In the genomic region with DNA sequence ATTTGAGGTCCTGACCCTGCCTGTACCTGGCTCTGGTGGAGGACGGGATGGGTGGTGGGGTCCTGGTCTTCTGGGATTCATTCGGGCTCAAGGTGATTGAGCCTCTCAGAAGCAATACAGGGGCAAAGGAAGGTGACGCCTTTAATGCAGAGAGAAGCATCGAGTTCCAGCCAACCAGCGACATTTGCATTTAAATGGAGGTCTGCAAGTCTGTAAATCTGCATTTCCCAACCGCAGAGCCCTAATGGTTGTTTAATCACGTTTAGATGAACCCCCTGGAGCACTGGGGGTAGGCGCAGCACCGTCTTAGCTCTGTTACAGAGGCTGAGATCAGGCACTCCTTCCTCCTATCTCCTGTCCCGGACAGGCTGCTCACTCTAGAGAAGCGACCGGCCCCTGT, we compare ENCODE assay signal across 24 mouse cellular contexts. TPM values are rescaled to one million over a fixed set of nuclear protein-coding genes. Genes with fewer than 3 reads are reported as not detected.
DNase-seq lines count a peak whose midpoint lies in the region; ATAC-seq and TF ChIP-seq lines count a peak whose summit lies in the region.
"Had no signal": no experiment of that assay in that cellular context is flagged by ENCODE, and none has a peak within 500 bp of the region (broad histone marks: within the 10 kb centered on the region; RNA-seq: fewer than 3 reads in every experiment).

No protein-coding gene starts in this region.

- 0 out of 2 replicates have a peak overlapping the region, but pooled peaks have one; percentile 18 for H3K27ac ChIP-seq in forebrain, embryonic 11.5 days (ENCODE audit: low read depth, low read length)
- H3K27ac ChIP-seq in forebrain, postnatal 0 days (ENCODE audit: low read depth, low read length) = no peak overlapping the region
- 0 out of 2 replicates have a peak overlapping the region, but pooled peaks have one; percentile 19 for H3K27ac ChIP-seq in midbrain, embryonic 13.5 days
- H3K27ac ChIP-seq in midbrain, embryonic 11.5 days (ENCODE audit: low read depth, low read length) = no peak overlapping the region
- no peak overlapping the region for H3K27ac ChIP-seq in forebrain, embryonic 14.5 days (ENCODE audit: low read depth, low read length)
- H3K27ac ChIP-seq: left cerebral cortex, adult 2 months; liver, embryonic 13.5 days had no signal

- no peak for TF ChIP-seq CTCF in forebrain, postnatal 0 days (IDR thresholded peaks at IDR 0.05; ENCODE audit: low read depth)

- no peak for DNase-seq in forebrain, embryonic 11.5 days (ENCODE audit: low spot score)
- DNase-seq in forebrain, postnatal 0 days = no peak
- DNase-seq in midbrain, embryonic 11.5 days (ENCODE audit: low spot score, missing footprints) = no peak
- peak; percentile 93 for DNase-seq in ES-CJ7 (ENCODE audit: low read depth, low spot score)
- DNase-seq in forebrain, embryonic 14.5 days (ENCODE audit: low spot score) = peak; percentile 66
- no peak for DNase-seq in kidney, adult 8-10 months
- DNase-seq: cerebellum, adult 2 months; gastrocnemius, postnatal 25 days; heart, adult 18-20 months; kidney, adult 11 months; kidney, postnatal 10 days; liver, embryonic 13.5 days; lung, adult 2 months; lung, postnatal 14 days; thymus, adult 18-20 months; thymus, postnatal 36 days had no signal

- no peaks in the 10 kb centered on the region for H3K9me3 ChIP-seq in forebrain, embryonic 11.5 days (ENCODE audit: control insufficient read depth, low read length)
- H3K9me3 ChIP-seq in forebrain, postnatal 0 days (ENCODE audit: low read length) = no peaks in the 10 kb centered on the region
- no peaks in the 10 kb centered on the region for H3K9me3 ChIP-seq in midbrain, embryonic 13.5 days
- no peaks in the 10 kb centered on the region for H3K9me3 ChIP-seq in midbrain, embryonic 11.5 days (ENCODE audit: control insufficient read depth, low read length)
- no peaks in the 10 kb centered on the region for H3K9me3 ChIP-seq in forebrain, embryonic 14.5 days (replicated peaks; ENCODE audit: control insufficient read depth, low read length)
- H3K9me3 ChIP-seq: liver, embryonic 13.5 days had no signal

- H3K4me3 ChIP-seq in forebrain, embryonic 11.5 days (ENCODE audit: low read depth, low read length) = no peak overlapping the region
- no peak overlapping the region for H3K4me3 ChIP-seq in forebrain, postnatal 0 days (ENCODE audit: low read depth, low read length)
- no peak overlapping the region for H3K4me3 ChIP-seq in midbrain, embryonic 13.5 days (replicated peaks)
- no peak overlapping the region for H3K4me3 ChIP-seq in midbrain, embryonic 11.5 days (ENCODE audit: low read depth, low read length)
- H3K4me3 ChIP-seq in forebrain, embryonic 14.5 days (ENCODE audit: low read depth, low read length) = no peak overlapping the region
- H3K4me3 ChIP-seq: left cerebral cortex, adult 2 months; liver, embryonic 13.5 days had no signal

- peaks cover 2% of the 10 kb centered on the region; the same call in 1 of the 2 replicates for H3K4me1 ChIP-seq in forebrain, embryonic 11.5 days (replicated peaks; ENCODE audit: control insufficient read depth, insufficient read depth, low read length)
- H3K4me1 ChIP-seq in forebrain, postnatal 0 days (ENCODE audit: insufficient read depth) = peaks cover 5% of the 10 kb centered on the region
- peaks cover 46% of the 10 kb centered on the region for H3K4me1 ChIP-seq in midbrain, embryonic 13.5 days (replicated peaks)
- peaks cover 15% of the 10 kb centered on the region for H3K4me1 ChIP-seq in midbrain, embryonic 11.5 days (ENCODE audit: control insufficient read depth, insufficient read depth, low read length)
- peaks cover 9% of the 10 kb centered on the region for H3K4me1 ChIP-seq in forebrain, embryonic 14.5 days (ENCODE audit: control insufficient read depth, insufficient read depth, low read length)
- H3K4me1 ChIP-seq: liver, embryonic 13.5 days had no signal

- no peaks in the 10 kb centered on the region; the same call in 1 of the 2 replicates for H3K27me3 ChIP-seq in forebrain, embryonic 11.5 days (ENCODE audit: control insufficient read depth, insufficient read depth, low read length)
- no peaks in the 10 kb centered on the region; the same call in 1 of the 2 replicates for H3K27me3 ChIP-seq in forebrain, postnatal 0 days (ENCODE audit: insufficient read depth, low read length)
- peaks cover 17% of the 10 kb centered on the region for H3K27me3 ChIP-seq in midbrain, embryonic 13.5 days
- peaks cover 2% of the 10 kb centered on the region for H3K27me3 ChIP-seq in midbrain, embryonic 11.5 days (ENCODE audit: control insufficient read depth, insufficient read depth, low read length)
- 0 out of 2 replicates have a peak, but pooled peaks cover 3% of the 10 kb centered on the region for H3K27me3 ChIP-seq in forebrain, embryonic 14.5 days (replicated peaks; ENCODE audit: control insufficient read depth, insufficient read depth, low read length)

- no peaks in the 10 kb centered on the region for H3K36me3 ChIP-seq in forebrain, embryonic 11.5 days (ENCODE audit: control insufficient read depth, insufficient read depth, low read length)
- no peaks in the 10 kb centered on the region for H3K36me3 ChIP-seq in forebrain, postnatal 0 days (ENCODE audit: insufficient read depth)
- H3K36me3 ChIP-seq in midbrain, embryonic 13.5 days = no peaks in the 10 kb centered on the region
- no peaks in the 10 kb centered on the region for H3K36me3 ChIP-seq in midbrain, embryonic 11.5 days (ENCODE audit: control insufficient read depth, insufficient read depth, low read length)
- H3K36me3 ChIP-seq in forebrain, embryonic 14.5 days (ENCODE audit: control insufficient read depth, insufficient read depth, low read length) = no peaks in the 10 kb centered on the region
- H3K36me3 ChIP-seq: G1E; liver, embryonic 13.5 days had no signal

- no peak overlapping the region for H3K9ac ChIP-seq in forebrain, embryonic 11.5 days (ENCODE audit: low read length)
- no peak overlapping the region for H3K9ac ChIP-seq in forebrain, postnatal 0 days
- H3K9ac ChIP-seq in midbrain, embryonic 13.5 days (replicated peaks) = no peak overlapping the region; the same call in 1 of the 2 replicates
- H3K9ac ChIP-seq in midbrain, embryonic 11.5 days (ENCODE audit: low read length) = no peak overlapping the region
- H3K9ac ChIP-seq in forebrain, embryonic 14.5 days (ENCODE audit: low read length) = no peak overlapping the region
- H3K9ac ChIP-seq: liver, embryonic 13.5 days had no signal

- 13% methylated on average over 12 of the region's 12 CpGs for WGBS in forebrain, embryonic 11.5 days
- 10% methylated on average over 12 of the region's 12 CpGs for WGBS in forebrain, postnatal 0 days
- 5% methylated on average over 12 of the region's 12 CpGs for WGBS in midbrain, embryonic 13.5 days
- 10% methylated on average over 12 of the region's 12 CpGs for WGBS in midbrain, embryonic 11.5 days
- WGBS in forebrain, embryonic 14.5 days = 6% methylated on average over 12 of the region's 12 CpGs

- no peak for ATAC-seq in forebrain, embryonic 11.5 days (replicated peaks; ENCODE audit: low FRiP score)
- ATAC-seq in forebrain, postnatal 0 days = no peak
- no peak for ATAC-seq in midbrain, embryonic 13.5 days
- ATAC-seq in midbrain, embryonic 11.5 days (ENCODE audit: low FRiP score) = no peak
- ATAC-seq in forebrain, embryonic 14.5 days = no peak
- no peak for ATAC-seq in erythroid progenitor cell, adult 5-6 weeks (replicated peaks; ENCODE audit: low FRiP score, poor library complexity, severe bottlenecking)
- ATAC-seq: Patski had no signal

- no peak overlapping the region for H3K4me2 ChIP-seq in forebrain, embryonic 11.5 days (ENCODE audit: low read depth, low read length, severe bottlenecking)
- no peak overlapping the region for H3K4me2 ChIP-seq in forebrain, postnatal 0 days (ENCODE audit: low read depth)
- no peak overlapping the region for H3K4me2 ChIP-seq in midbrain, embryonic 13.5 days (replicated peaks)
- H3K4me2 ChIP-seq in midbrain, embryonic 11.5 days = no peak overlapping the region
- H3K4me2 ChIP-seq in forebrain, embryonic 14.5 days (ENCODE audit: low read length) = no peak overlapping the region
- H3K4me2 ChIP-seq: liver, embryonic 13.5 days had no signal

RNA-seq across cellular contexts. Expression of a gene that starts 34.2 kb away (rescaled TPM):
- 0.03 and 0.17 TPM in 2 replicates for polyA plus RNA-seq in forebrain, embryonic 11.5 days (2014; fragmentation: Nextera tagmentation; extraction: Ambion mirVana)
- 0.92 and 1.0 TPM in 2 replicates for total RNA-seq in forebrain, postnatal 0 days (2014; rRNA removed)
- 0.19 and 0.27 TPM in 2 replicates for polyA plus RNA-seq in forebrain, postnatal 0 days (2015; fragmentation: Nextera tagmentation; extraction: Ambion mirVana)
- 0.46 and 0.58 TPM in 2 replicates for polyA plus RNA-seq in midbrain, embryonic 13.5 days (2015; fragmentation: Nextera tagmentation; extraction: Ambion mirVana)
- 0.10 and 0.17 TPM in 2 replicates for polyA plus RNA-seq in midbrain, embryonic 11.5 days (2014; fragmentation: Nextera tagmentation; extraction: Ambion mirVana)
- 0.22 and 0.40 TPM in 2 replicates for polyA plus RNA-seq in forebrain, embryonic 14.5 days (2014; fragmentation: Nextera tagmentation; extraction: Ambion mirVana)
- not detected in 2 replicates for total RNA-seq in erythroid progenitor cell, adult 5-6 weeks (2015; ENCODE audit: low replicate concordance)
- total RNA-seq in erythroid progenitor cell, adult 5-6 weeks (2017; ENCODE audit: low replicate concordance) = not detected in 2 replicates
- total RNA-seq: megakaryocyte progenitor cell, adult 5-6 weeks; neutrophil, adult 5-6 weeks had no signal
- polyA plus RNA-seq: G1E; heart, embryonic 14.5 days had no signal

Comparison
In these comparisons a context has a peak if more than half of its experiments do, and no peak if none do; other contexts are left out.
1. DNase-seq: peak in ES-CJ7 (single experiment) and forebrain, embryonic 14.5 days (single experiment); none in forebrain, embryonic 11.5 days (single experiment), forebrain, postnatal 0 days (single experiment), midbrain, embryonic 11.5 days (single experiment) and kidney, adult 8-10 months (0 of 2).
2. H3K27ac ChIP-seq: peak in forebrain, embryonic 11.5 days (single experiment) and midbrain, embryonic 13.5 days (single experiment); none in forebrain, postnatal 0 days (single experiment), midbrain, embryonic 11.5 days (single experiment) and forebrain, embryonic 14.5 days (single experiment).